Mouse (Mus musculus): ENCODE results near the gene Calhm5. TPM values are rescaled to one million over a fixed set of nuclear protein-coding genes. Genes with fewer than 3 reads are reported as not detected.

The Calhm5 gene
- polyA plus RNA-seq (2014; fragmentation: Illumina TruSeq; extraction: RNeasy Lipid Tissue Mini Kit (QIAGEN cat#74804); ENCODE audit: low read depth, low replicate concordance): 4.0 TPM

GRCm38 (mm10) chr10:34096418-34096883, at the start of gene Calhm5:
TSS of gene Calhm5 (minus strand) at chr10:34096519.

GRCm38 (mm10) chr10:34127392-34128378, 31.4 kb upstream of the Calhm5 start, which contains the start of gene Calhm6:
TSS of gene Calhm6 (minus strand) at chr10:34127984.

GRCm38 (mm10) chr10:34044210-34044609, 52.1 kb downstream of the Calhm5 start, which contains the start of gene Calhm4:
TSS of gene Calhm4 (minus strand) at chr10:34044310.

Other genes starting within 250 kb of the Calhm5 start
- not detected for gene Sult3a1, start 238.8 kb downstream of the Calhm5 start, polyA plus RNA-seq (2014; fragmentation: Illumina TruSeq; extraction: RNeasy Lipid Tissue Mini Kit (QIAGEN cat#74804); ENCODE audit: low read depth, low replicate concordance)
- gene Rsph4a, start 191.4 kb downstream of the Calhm5 start, polyA plus RNA-seq (2014; fragmentation: Illumina TruSeq; extraction: RNeasy Lipid Tissue Mini Kit (QIAGEN cat#74804); ENCODE audit: low read depth, low replicate concordance): 0.19 TPM
- gene Zup1, start 145.2 kb downstream of the Calhm5 start, polyA plus RNA-seq (2014; fragmentation: Illumina TruSeq; extraction: RNeasy Lipid Tissue Mini Kit (QIAGEN cat#74804); ENCODE audit: low read depth, low replicate concordance): 77.4 TPM
- gene Rwdd1, start 76.9 kb downstream of the Calhm5 start, polyA plus RNA-seq (2014; fragmentation: Illumina TruSeq; extraction: RNeasy Lipid Tissue Mini Kit (QIAGEN cat#74804); ENCODE audit: low read depth, low replicate concordance): 166 TPM
- gene Trappc3l, start 58.9 kb downstream of the Calhm5 start, polyA plus RNA-seq (2014; fragmentation: Illumina TruSeq; extraction: RNeasy Lipid Tissue Mini Kit (QIAGEN cat#74804); ENCODE audit: low read depth, low replicate concordance): not detected
- not detected for gene Calhm4, start 52.2 kb downstream of the Calhm5 start, polyA plus RNA-seq (2014; fragmentation: Illumina TruSeq; extraction: RNeasy Lipid Tissue Mini Kit (QIAGEN cat#74804); ENCODE audit: low read depth, low replicate concordance)
- 1.5 TPM for gene Calhm6, start 31.5 kb upstream of the Calhm5 start, polyA plus RNA-seq (2014; fragmentation: Illumina TruSeq; extraction: RNeasy Lipid Tissue Mini Kit (QIAGEN cat#74804); ENCODE audit: low read depth, low replicate concordance)
- 9.9 TPM for gene Dse, start 111.2 kb upstream of the Calhm5 start, polyA plus RNA-seq (2014; fragmentation: Illumina TruSeq; extraction: RNeasy Lipid Tissue Mini Kit (QIAGEN cat#74804); ENCODE audit: low read depth, low replicate concordance)
- 61.0 TPM for gene Tspyl1, start 185.7 kb upstream of the Calhm5 start, polyA plus RNA-seq (2014; fragmentation: Illumina TruSeq; extraction: RNeasy Lipid Tissue Mini Kit (QIAGEN cat#74804); ENCODE audit: low read depth, low replicate concordance)
- 27.5 TPM for gene Tspyl4, start 200.9 kb upstream of the Calhm5 start, polyA plus RNA-seq (2014; fragmentation: Illumina TruSeq; extraction: RNeasy Lipid Tissue Mini Kit (QIAGEN cat#74804); ENCODE audit: low read depth, low replicate concordance)

Measured in sigmoid colon, adult 10 weeks (tissue).